In genomic region chr10:108051637-108052036, GRCm38 (mm10) we compare ENCODE assay signal across 29 mouse cellular contexts.
"Had no signal": no experiment of that assay in that cellular context is flagged by ENCODE, and none has a peak within 500 bp of the region (broad histone marks: within the 10 kb centered on the region; RNA-seq: fewer than 3 reads in every experiment).

No protein-coding gene starts in this region.

- DNase-seq: cerebellum, adult 8-10 months; cerebellum, adult 9-10 months; cerebellum, adult 9-11 months; cerebellum, postnatal 10 days; cerebellum, postnatal 14 days; cerebellum, postnatal 25 days; cerebellum, postnatal 36 days; embryo, embryonic 11 days; forebrain, postnatal 0 days; gastrocnemius, adult 2 months; gastrocnemius, postnatal 10 days; gastrocnemius, postnatal 14 days; gastrocnemius, postnatal 25 days; gastrocnemius, postnatal 36 days; heart, adult 11 months; heart, adult 18-20 months; heart, adult 2 months had no signal

- H3K4me3 ChIP-seq: embryonic facial prominence, embryonic 10.5 days; embryonic facial prominence, embryonic 12.5 days; embryonic facial prominence, embryonic 13.5 days; embryonic facial prominence, embryonic 15.5 days; erythroblast, embryonic 14.5 days; forebrain, embryonic 10.5 days; forebrain, embryonic 12.5 days; forebrain, embryonic 13.5 days; forebrain, embryonic 15.5 days; gastrocnemius, adult 2 months; heart, adult 2 months; heart, embryonic 10.5 days had no signal

- ATAC-seq: forebrain, embryonic 13.5 days; forebrain, embryonic 14.5 days; forebrain, embryonic 15.5 days; forebrain, embryonic 16.5 days; forebrain, postnatal 0 days had no signal

- H3K27ac ChIP-seq: embryonic facial prominence, embryonic 10.5 days; embryonic facial prominence, embryonic 12.5 days; embryonic facial prominence, embryonic 13.5 days; embryonic facial prominence, embryonic 15.5 days; forebrain, embryonic 10.5 days; forebrain, embryonic 12.5 days; forebrain, embryonic 13.5 days; forebrain, embryonic 15.5 days; gastrocnemius, adult 2 months; heart, adult 2 months; heart, embryonic 10.5 days had no signal
